Mouse (Mus musculus) adrenal gland, adult 2 months (tissue): ENCODE results near the gene Rbfox3. TPM values are rescaled to one million over a fixed set of nuclear protein-coding genes. Genes with fewer than 3 reads are reported as not detected.

ENCODE experiments used
- DNase-seq: peaks from one replicate; pipeline ENCODE4 v3.0.0; 2021
- polyA plus RNA-seq: library from polyadenylated mRNA; depleted of rRNA; stranded (reverse); fragments of >200 nt; gene quantifications from 2 replicates; pipeline ENCODE4 v1.2.3, GENCODE M21; 2012
- total RNA-seq, 2 experiments: library from RNA; stranded (reverse); gene quantifications; 2 replicates each; pipeline ENCODE4 v1.2.3; 2021

Gene Rbfox3
- total and polyA plus RNA-seq, 3 experiments, result 3.3 to 7.8 (median 4.2) TPM

DNA sequence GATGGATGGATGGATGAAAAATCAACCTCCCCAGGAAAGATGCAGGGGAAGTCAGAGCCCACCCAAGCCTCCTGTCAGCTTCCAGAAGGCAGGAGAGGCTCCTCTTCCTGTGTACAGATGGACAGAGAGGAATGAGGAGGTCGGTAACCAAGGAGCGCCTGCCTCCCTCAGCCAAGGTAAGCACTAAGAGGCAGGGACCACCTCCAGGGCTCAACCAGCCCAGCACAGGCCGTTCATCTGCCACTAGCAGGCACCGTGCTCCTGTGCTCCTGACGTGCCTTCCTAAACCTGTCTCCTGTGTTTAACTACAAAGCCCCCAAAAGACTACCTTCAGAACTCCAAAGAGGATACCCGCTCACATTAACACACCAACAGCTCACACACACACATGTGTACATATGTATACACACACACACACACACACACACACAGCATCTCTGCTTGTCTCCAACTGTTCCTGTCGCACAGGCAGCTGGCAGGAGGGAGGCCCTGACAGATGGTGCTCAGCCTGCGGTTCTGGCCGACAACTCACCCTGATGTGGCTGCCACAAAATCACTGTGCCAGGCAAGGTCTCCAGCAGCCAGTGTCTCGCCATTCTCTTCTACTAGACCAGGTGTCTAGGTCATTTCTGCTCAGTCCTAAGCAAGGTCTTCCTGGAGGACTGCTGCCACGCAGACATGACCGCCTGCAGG lies 151.0 kb downstream of the Rbfox3 start:
- DNase-seq, result no peak

DNA sequence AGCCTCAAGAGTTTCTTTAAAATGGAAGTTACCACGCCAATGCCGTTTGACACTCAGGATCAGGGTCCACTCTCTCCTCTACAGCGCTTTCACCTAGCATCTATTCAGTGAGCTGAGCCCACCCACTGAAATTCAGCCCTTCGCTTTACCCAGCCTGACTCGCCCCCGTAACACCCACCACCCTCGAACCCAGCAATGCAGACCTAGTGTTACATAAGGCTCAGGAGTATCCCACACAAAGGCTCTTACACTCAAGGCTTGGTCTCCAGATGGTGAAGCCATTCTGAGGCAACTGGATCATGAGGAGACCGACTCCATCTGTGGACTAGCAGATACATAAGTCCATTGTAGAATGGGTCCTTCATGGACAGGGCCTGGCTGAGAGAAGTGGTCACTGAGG lies 152.2 kb downstream of the Rbfox3 start:
- no peak for DNase-seq

DNA sequence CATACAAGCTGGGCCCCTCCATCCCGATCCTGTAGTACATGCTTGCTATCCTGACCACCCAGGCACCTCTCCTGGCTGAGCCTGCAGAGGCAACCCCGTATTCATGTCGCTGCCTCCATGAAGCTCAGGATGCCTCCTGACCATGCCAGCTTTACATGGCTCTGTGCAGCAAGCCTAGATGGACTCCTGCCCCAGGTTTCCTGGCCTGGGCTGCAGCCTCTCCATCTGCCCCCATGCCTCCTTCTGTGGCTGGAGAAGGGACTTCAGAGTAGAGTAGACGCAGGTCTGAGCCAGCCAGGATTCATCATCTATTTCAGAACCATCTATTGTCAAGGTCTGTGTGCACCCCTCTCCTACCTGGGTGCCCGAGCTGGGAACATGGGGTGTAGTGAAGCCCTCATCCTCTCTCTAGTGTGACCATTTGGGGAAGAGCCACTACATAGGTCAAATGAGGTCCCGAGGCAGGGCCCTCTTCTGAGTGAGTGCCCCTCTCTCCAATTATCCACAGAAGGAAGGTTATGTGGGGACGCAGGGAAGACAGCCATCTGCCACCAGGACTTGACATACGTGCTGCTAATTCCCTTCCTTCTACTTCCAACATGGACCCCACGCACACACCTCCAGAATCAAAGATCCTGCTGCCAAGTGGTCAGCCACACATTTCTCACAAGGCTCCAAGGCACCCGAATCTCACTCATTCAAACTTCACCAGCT lies 153.0 kb downstream of the Rbfox3 start:
- DNase-seq, result no peak

DNA sequence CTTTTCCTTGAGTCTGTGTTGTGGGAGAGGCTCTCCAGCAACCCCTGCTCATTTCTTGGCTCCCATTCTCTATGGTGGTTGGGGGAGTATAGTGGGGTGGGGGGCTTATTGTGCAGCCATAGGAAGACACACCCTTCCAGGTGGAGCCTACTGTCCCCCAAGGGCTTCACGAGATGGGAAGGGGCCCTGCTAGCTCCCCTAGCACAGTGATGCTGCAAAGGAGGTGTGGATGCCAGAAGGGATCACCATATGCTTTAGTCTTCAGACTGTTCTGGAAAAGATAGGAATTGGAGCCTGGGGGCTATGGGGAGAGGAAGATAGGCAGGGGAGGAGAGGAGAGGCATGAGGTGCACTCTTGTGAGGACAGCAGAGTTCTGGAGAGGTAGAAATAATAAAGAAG lies 153.9 kb downstream of the Rbfox3 start:
- DNase-seq, result no peak

DNA sequence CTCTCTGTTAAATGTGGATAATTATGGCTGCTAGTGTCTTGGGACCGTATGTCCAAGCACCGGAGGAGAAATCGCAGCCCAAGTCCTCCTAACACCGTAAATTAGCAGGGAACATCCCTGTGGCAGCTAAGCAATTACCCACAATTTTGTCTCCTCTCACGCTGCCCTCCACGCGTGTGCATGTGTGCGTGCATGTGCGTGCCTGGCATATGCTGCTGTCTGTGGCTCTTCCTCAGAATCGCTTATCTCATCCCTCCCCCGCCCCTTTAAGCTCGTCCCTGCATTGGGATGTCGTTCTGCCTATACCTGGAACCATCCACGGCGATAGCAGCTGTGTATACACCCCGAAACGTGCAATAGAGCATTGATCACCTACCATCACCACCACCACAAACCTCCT lies 156.4 kb downstream of the Rbfox3 start:
- no peak for DNase-seq

DNA sequence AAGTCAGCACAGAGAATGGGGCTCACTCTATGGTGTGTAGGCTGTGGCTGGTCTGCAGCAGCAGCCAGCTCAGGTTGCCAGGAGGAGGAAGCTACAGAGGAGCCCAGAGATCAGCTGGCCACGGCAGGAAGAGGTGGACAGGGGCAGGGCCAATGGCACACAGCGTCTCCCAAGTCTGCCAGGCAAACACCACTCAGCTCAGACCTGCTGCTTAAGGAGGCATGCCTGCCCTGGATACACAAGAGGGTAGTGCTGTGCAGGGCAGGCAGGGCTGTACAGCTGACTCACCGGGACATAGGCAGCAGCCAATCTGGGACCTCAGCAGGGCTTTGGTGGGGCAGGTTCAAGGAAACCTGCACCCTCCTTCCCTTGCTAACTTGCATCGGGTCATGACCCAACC lies 156.9 kb downstream of the Rbfox3 start:
- no peak for DNase-seq

DNA sequence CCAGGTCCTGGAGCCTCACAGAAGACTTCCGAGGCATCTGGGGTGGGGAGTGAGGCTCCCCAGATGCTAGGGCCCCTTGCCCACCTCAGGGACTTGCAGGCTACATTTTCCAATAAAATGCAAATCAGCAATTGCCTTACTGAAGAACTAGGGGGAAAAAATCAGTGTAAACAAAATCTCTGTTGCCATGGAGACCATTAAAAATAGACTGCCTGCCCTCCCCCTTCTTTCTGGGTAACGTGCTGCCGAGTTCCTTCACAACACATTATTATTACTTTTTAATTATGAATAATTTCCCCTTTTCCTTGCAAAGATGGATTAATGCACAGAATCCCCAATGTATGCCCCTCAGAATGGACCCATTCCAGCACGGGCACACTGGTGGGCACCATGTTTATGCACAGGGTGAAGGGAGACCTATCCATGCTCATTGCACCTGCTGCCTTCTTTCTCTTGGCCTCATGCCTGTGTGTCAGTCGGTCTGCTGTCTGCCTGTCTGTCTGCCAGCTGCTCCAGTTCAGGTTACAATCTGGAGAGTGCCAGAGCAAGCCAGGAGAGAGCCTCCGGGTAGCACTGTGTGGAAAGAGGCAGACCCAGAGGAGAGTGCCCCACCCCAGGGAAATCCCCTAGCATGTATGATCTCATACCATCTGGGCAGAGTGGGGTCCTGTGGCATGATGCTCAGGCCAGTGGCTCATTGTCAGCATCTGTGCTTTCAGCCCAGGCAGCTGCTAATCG lies 159.3 kb downstream of the Rbfox3 start:
- no peak for DNase-seq

DNA sequence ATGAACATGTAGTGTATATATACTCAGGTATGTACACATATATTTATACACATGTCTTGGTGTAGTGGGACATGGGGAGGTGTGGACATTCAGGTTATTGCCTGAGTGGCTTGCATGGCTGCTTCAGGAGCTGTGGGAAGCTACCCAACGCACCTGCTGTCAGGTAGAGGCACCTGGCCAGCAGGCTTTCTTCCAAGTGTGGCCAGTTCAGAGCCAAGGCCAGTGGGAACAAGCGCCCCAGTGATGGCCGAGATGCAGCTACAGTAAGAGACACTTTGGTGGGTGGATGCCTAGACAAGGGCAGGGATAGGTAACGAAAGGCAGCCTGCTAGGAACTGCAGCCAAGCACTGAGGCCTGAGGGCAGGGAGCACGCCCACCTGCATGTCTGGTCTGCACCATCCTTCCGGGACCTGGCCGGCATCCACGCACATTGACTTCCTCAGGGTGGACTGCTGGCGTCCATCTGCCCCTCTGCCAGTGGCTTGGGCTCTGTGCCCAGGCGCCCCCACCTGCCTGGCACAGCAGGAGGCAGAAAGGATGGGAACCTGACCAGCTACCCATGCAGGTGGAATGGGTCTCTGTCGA lies 160.6 kb downstream of the Rbfox3 start:
- DNase-seq, result no peak

DNA sequence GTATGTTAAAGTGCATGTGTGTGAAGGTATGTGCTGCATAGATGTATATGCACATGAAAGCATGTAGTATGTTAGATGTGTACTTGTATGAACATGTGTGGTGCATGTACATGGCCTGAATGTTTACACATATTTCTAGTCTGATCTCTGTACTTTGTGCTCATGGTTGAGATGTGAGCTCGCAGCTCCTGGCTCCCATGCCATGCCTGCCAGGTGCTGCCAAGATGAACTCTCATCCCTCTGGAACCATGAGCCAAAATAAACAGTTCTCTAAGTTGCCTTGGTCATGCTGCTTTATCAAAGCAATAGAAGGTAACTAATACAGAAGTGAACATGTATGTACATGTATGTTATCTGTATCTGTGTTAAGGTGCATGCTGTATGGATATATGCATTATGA lies 161.9 kb downstream of the Rbfox3 start:
- DNase-seq, result no peak

DNA sequence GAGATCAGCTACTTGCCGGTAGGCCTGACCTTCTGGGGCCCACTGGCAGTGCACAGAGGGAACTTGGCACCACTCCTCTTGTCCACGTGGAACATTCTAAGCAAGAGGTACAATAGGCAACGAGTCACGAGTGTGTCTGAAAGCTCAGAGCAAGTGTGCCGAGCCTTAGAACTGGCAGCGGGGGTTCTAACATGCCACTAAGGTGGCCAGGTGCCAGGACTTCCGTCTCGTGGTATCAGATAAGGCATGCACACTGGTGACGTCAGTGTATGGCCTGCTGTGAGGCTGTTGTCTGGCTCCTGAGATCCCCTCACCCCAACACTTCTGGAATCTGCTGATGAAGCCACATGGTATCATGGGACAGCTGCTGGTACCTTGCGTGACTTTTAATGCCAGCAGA lies 162.8 kb downstream of the Rbfox3 start:
- DNase-seq, result no peak

DNA sequence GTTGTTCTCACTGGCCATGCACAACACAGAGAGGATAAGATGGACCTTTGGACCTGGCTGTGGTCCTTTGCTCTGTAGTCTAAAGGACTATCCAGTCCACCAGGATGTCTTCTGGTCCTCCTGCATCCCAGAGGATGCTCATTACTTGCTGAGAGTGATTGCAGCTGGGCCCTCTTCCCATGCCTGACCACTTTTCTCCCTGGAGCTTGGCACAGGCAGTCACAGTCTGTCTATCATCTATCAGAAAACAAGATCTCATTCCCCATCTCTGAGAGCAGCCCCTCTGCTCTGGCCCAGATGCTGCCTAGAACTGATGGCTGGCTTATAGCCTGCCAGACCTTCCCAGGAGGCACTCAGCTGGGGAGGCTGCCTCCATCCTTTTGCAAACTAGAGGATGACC lies 166.1 kb downstream of the Rbfox3 start:
- DNase-seq, result no peak

DNA sequence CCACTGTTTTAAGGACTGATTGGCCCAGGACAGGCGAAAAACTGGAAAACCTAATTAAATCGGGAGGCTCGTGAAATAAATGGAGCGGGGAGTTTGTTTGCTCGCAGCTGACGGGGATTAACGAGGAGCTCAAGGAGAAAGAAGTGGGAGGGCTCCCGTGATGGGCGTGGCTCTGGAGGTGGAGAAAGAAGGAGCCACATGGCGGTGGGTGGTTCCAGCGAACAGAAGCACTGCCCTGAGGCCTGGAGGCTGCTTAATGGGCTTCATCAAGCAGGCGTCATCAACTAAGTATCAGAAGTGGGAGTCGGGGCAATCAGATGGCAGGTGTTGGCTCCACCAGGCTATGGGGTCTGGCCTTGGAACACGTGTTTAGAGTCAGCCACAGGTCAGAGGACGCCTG lies 166.6 kb downstream of the Rbfox3 start:
- DNase-seq, result peak; percentile 74

DNA sequence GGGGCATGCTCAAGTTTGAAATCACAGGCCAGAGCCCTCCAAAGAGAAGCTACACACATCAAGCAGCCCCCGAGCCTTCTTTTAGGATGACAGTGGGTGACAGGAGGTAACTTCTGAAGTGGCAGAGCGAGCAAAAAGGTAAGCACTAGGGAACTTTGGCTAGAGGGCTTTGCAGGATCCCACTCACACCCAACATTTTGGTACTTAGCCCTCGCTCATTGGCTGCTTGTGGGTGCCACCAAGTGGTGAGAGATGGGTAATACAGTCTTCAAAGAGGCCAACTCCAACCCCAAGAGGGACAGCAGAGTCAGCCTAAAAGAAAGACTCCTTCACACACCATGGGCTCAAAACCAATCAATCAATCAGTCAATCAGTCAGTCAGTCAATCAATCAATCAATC lies 168.6 kb downstream of the Rbfox3 start:
- peak; percentile 30 for DNase-seq

DNA sequence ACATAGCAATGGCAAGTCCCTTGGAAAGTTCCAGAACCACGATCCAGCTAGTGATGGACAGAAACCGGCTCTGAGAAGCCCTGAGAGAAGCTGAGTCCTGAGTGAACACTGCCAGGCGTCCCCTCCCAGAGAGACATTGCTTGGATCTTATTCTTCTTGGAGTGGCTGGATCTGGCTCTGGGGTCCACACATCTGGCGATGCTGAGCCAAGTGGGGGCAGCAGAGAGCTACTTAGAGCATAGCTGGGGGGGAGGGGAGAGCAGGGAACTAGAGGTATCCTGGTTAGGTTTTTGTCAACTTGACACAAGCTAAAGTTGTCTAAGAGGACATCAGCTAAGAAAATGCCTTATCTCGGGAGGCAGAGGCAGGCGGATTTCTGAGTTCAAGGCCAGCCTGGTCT lies 170.1 kb downstream of the Rbfox3 start:
- no peak for DNase-seq

DNA sequence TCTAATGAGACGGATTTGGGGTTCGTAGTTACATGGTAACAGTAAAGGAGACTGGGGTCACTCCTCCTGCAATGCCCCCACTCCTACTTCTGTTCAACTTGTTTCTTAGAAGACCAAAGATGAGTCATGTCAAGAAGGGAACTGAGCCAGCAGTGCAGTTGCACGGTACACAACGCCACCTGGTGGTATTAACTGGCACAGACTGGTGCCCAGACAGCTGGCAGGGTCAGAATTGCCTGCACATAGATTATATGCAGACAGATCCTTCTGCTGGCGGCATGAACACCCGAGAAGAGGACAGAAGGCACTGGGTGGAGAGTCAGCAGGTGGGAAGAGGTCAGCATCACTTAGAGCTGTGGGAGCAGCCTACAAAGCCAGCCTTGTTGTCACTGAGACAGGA lies 171.4 kb downstream of the Rbfox3 start:
- peak; percentile 85 for DNase-seq

DNA sequence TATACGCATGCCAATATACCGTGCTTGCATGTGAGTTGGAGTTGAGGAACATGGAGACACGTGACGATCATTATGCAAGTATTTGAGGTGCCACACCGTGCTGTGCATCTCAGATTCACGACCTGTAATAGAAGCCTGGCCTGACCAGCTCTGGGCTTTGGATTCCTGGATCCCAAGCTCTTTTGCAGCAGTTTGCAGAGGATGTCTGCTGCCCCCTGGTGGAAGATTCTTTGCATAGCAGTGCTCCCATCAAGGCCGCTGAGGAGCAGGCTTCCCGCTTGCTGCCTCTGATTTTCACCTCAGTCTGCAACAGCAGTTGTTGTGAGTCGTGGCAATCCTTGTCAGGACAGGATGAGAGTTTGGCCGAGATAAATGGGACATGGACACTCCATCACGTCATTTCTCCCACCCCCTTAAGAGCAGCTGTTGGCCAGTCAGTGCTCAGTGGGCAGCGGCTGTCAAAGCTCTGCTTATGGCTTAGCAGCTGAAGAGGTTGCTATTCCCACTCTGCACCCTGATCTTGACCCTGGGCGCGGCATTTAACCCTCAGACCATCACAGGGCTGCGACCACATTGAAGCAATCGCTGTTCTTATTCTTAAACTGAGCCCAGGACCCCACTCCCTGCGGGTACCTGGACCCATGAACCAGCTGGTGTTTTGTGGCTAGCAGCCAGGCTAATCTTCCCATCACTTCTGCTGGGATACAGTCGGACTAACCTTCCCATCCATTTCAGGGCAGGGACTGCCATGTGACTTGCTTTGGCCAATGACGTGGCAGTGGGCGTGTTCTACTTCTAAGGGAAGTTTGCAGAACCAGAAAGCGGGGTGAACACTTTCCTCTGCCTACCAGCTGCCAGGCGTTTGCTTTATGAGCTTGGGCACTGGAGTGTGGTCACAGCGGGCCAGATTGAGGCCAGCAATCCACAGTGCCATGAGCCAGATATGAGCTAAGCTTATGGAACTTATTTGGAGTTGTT lies 172.3 kb downstream of the Rbfox3 start:
- peak; percentile 75 for DNase-seq

DNA sequence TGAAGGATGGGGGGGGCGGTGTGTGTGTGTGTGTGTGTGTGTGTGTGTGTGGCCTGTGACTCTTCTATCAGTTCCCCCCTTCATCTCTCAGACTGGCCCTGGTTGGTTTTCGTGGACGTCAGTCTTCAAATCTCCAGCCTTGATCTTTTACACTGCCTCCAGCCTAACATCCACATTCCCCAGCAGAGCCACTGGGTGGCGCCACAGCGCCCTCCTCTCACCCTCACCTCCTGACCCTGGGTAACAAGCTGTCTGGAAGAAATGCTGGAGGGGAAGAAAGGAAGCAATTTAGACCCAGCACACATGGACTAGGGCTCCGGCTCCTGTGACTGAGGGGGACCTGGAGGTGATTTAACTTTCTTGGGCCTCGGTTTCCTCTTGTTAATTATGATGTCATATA lies 173.1 kb downstream of the Rbfox3 start:
- no peak for DNase-seq

DNA sequence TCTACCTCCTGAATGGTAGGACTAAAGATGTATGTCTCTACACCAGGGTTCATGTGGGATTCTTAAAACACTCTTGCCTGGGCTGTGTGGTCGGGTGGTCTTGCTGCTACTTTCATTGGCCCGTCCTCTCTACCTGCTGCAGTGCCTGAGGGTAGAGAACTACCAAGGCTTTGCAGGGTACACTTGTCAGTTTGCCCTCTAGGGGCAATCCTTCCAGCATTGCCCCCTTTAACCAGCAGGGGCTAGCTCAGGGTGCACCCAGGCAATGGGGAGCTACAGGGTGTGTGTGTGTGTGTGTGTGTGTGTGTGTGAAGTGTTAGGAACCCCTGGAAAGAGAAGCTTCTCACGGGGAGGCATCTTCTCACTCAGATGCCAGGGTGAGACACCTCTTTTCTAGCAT lies 173.6 kb downstream of the Rbfox3 start:
- DNase-seq, result no peak

DNA sequence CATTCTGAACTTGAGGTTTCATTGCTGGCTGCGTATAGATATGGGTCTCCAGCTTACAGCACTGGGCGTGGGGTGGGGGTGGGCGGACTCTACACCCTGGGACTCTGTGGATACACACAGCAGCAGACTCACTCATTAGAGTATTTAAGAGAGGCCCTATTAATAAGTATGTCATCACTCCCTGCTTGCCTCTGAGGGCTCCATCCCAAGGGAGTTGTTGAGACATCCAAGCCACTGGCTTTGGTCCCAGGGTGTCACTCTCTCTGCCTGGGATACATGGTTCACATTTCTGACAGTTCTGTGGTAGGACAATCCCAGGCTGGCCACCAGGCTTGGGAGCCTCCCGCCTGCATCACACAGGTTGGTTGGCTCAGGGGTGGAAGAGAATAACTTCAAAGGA lies 174.4 kb downstream of the Rbfox3 start:
- DNase-seq, result no peak

DNA sequence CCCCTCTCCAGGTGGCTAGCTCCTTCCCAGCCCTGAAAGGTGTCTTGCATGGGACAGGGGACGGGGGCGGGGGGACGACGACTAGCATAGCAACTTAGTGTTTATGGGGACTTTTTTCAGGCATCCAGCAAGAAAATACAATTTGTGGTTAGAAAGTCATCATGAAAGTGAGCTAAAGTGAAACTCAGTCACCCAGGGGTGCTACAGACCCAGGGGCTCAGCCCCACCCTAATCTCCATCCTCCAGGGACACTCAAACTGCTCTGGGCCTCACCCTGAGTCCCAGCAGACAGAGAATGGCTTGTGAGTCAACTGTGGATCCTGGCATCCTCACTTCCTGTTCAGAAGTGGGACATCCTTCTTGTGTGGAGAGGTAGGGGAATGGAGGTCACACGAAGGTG lies 179.7 kb downstream of the Rbfox3 start:
- DNase-seq, result no peak

DNA sequence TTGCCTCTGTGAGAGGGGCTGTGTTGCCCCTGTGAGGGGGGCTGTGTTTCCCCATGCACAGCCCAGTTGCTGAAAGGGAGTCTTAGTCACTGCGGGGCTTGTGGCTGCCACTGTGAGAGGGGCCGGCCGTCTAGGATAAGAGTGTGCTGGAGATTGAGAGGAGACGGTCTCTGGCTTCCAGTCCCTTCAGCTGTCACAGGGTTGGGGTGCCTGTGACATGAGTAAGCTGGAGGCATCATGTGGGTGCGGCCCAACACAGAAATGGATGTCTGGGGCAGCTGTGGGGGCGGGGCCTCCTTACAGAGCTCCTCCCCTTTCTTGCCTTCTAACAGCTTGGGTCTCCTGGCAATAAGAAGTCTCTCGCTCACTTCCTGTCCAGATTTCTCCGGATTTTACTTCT lies 182.0 kb downstream of the Rbfox3 start:
- no peak for DNase-seq

DNA sequence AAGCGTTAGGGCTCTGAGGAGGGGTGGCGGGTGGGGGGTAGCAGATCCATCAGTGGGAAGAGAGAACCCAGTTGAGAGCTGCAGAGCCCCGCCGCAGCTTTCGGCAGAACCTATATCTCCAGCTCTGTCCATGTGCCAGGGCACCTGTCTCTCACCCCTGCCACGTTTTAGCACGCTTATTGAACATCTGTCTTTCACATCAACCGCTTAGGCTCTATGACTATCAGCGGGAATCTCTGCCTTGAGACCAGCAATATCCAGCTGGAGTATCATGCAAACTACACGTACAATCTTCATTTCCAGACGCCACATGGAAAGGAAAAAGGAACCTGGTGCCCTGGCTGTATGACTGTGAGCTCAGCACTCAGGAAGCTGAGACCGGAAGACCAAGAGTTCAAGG lies 182.6 kb downstream of the Rbfox3 start:
- no peak for DNase-seq
